Comparison of ENCODE assay signal across 1 mouse cellular context in genomic region chr19:5424092-5424781, GRCm38 (mm10).
TF ChIP-seq lines count a peak whose summit lies in the region.

No protein-coding gene starts in this region.

TF ChIP-seq in MEL, 35 proteins besides CTCF, POLR2A, EP300 and RAD21 (continued from another document):
- TF ChIP-seq MEF2A (IDR thresholded peaks at IDR 0.05; ENCODE audit: extremely low read depth, insufficient replicate concordance, low read depth, low read length, poor library complexity, severe bottlenecking) = no peak
- TF ChIP-seq TCF12 (IDR thresholded peaks at IDR 0.05; ENCODE audit: low read depth, low read length) = no peak
- TF ChIP-seq HCFC1 (IDR thresholded peaks at IDR 0.05; ENCODE audit: low read depth, low read length) = no peak
- TF ChIP-seq USF2 (IDR thresholded peaks at IDR 0.05; ENCODE audit: borderline replicate concordance in 1 of 2, insufficient read depth in 1 of 2, low read depth in 1 of 2, low read length in 2 of 2) = no peak
- no peak; the same call in 1 of the 2 replicates for TF ChIP-seq SIN3A (IDR thresholded peaks at IDR 0.05; ENCODE audit: low read length)
- TF ChIP-seq GATA1 (IDR thresholded peaks at IDR 0.05; ENCODE audit: low read depth, low read length) = no peak
- peak; percentile 49; the same call in 1 of the 2 replicates for TF ChIP-seq USF1 (IDR thresholded peaks at IDR 0.05; ENCODE audit: low read depth, low read length)
- TF ChIP-seq ZNF384 (IDR thresholded peaks at IDR 0.05; ENCODE audit: low read depth, low read length) = no peak
- no peak for TF ChIP-seq E2F4 (IDR thresholded peaks at IDR 0.05; ENCODE audit: borderline replicate concordance, low read depth, low read length)
- TF ChIP-seq UBTF (IDR thresholded peaks at IDR 0.05; ENCODE audit: borderline replicate concordance, insufficient read depth, low read depth, low read length) = no peak
- no peak for TF ChIP-seq TBP (IDR thresholded peaks at IDR 0.05; ENCODE audit: low read depth, low read length)
- no peak for TF ChIP-seq TAL1 (IDR thresholded peaks at IDR 0.05; ENCODE audit: low read length)
- TF ChIP-seq JUND (IDR thresholded peaks at IDR 0.05; ENCODE audit: low read depth, low read length) = no peak
- TF ChIP-seq POLR2AphosphoS5 (IDR thresholded peaks at IDR 0.05; ENCODE audit: borderline replicate concordance, low read depth, low read length) = no peak
- TF ChIP-seq CHD1 (IDR thresholded peaks at IDR 0.05; ENCODE audit: low read depth, low read length) = no peak
- peak; percentile 76; the same call in 1 of the 2 replicates for TF ChIP-seq MXI1 (IDR thresholded peaks at IDR 0.05; ENCODE audit: low read depth, low read length)
